Mouse (Mus musculus) forebrain, embryonic 16.5 days (tissue): ENCODE measurements around the gene Hcrtr2. TPM values are rescaled to one million over a fixed set of nuclear protein-coding genes. Genes with fewer than 3 reads are reported as not detected.

Experiments
- ATAC-seq: fragments of 200-750 bp; cut with Nextera tagmentation; 2 replicates; pipeline ENCODE4 v1.8.0; 2017; ENCODE audit warnings: mild to moderate bottlenecking, moderate library complexity
- H3K27ac ChIP-seq: fragments of 300-500 bp; sonication (generic); 2 replicates; pipeline ENCODE4 v1.5.1; 2014; ENCODE audit warnings: low read length, control low read depth
- H3K27me3 ChIP-seq: fragments of 300-500 bp; sonication (generic); replicated peaks from 2 replicates; pipeline ENCODE4 v1.6.1; 2014; ENCODE audit warnings: low read length; ENCODE audit not compliant: control insufficient read depth, insufficient read depth
- H3K36me3 ChIP-seq: fragments of 300-500 bp; sonication (generic); 2 replicates; pipeline ENCODE4 v1.6.1; 2014; ENCODE audit not compliant: control insufficient read depth, insufficient read depth
- H3K4me1 ChIP-seq: fragments of 300-500 bp; sonication (generic); replicated peaks from 2 replicates; pipeline ENCODE4 v1.6.1; 2014; ENCODE audit warnings: low read length; ENCODE audit not compliant: control insufficient read depth, insufficient read depth
- H3K4me2 ChIP-seq: fragments of 300-500 bp; sonication (generic); 2 replicates; pipeline ENCODE4 v1.6.1; 2014; ENCODE audit warnings: mild to moderate bottlenecking, low read length, control low read depth
- H3K4me3 ChIP-seq: fragments of 300-500 bp; sonication (generic); replicated peaks from 2 replicates; pipeline ENCODE4 v1.5.1; 2014; ENCODE audit warnings: mild to moderate bottlenecking, low read length, control low read depth
- H3K9ac ChIP-seq: fragments of 300-500 bp; sonication (generic); replicated peaks from 2 replicates; pipeline ENCODE4 v1.6.1; 2014; ENCODE audit warnings: low read depth, low read length, control low read depth
- H3K9me3 ChIP-seq: fragments of 300-500 bp; sonication (generic); 2 replicates; pipeline ENCODE4 v1.6.1; 2016; ENCODE audit warnings: low read length; ENCODE audit not compliant: control insufficient read depth
- WGBS: fragments of 180-500 bp; shearing (Covaris S2); extraction: QIAGEN DNeasy Blood & Tissue Kit; methylation state at CpG from one replicate; pipeline ENCODE4 v1.1.7; 2014; 5-methylcytosine and 5-hydroxymethylcytosine counted together
- polyA plus RNA-seq: library from polyadenylated mRNA; unstranded; fragments of >200 nt; fragmentation: Nextera tagmentation; extraction: Ambion mirVana; gene quantifications from 2 replicates; pipeline ENCODE4 v1.2.1, GENCODE M21; 2015

Hcrtr2 gene
- polyA plus RNA-seq, 1 experiment from 2014 or later: 5.4 TPM

GRCm38 (mm10) chr9:76320755-76321154 is 2.9 kb downstream of the Hcrtr2 start:
- Histone ChIP-seq H3K4me3 (no peak overlapping the region), H3K9me3 (no peaks in the 10 kb centered on the region), H3K27ac (no peak overlapping the region), H3K4me1 (peaks cover 8% of the 10 kb centered on the region), H3K4me2 (no peak overlapping the region), H3K27me3 (no peaks in the 10 kb centered on the region), H3K36me3 (no peaks in the 10 kb centered on the region), H3K9ac (no peak overlapping the region)
- no peak for ATAC-seq
- 63% methylated on average over 1 of the region's 1 CpGs for WGBS

GRCm38 (mm10) chr9:76318302-76318701 is 5.4 kb downstream of the Hcrtr2 start:
- no peaks in the 10 kb centered on the region for H3K27me3 ChIP-seq
- no peak overlapping the region for H3K9ac ChIP-seq
- H3K4me2 ChIP-seq: no peak overlapping the region
- no peaks in the 10 kb centered on the region for H3K9me3 ChIP-seq
- no peak overlapping the region for H3K27ac ChIP-seq
- H3K36me3 ChIP-seq: no peaks in the 10 kb centered on the region
- H3K4me3 ChIP-seq: no peak overlapping the region
- peaks cover 8% of the 10 kb centered on the region for H3K4me1 ChIP-seq
- 85% methylated on average over 4 of the region's 4 CpGs for WGBS
- ATAC-seq: no peak

- ATAC-seq: no peak
Observed at GRCm38 (mm10) chr9:76315096-76315495, 8.6 kb downstream of the Hcrtr2 start.

GRCm38 (mm10) chr9:76313921-76314320 is 9.7 kb downstream of the Hcrtr2 start:
- Histone ChIP-seq H3K27ac (no peak overlapping the region), H3K9me3 (no peaks in the 10 kb centered on the region), H3K36me3 (no peaks in the 10 kb centered on the region), H3K4me2 (no peak overlapping the region), H3K9ac (no peak overlapping the region), H3K27me3 (no peaks in the 10 kb centered on the region), H3K4me1 (no peaks in the 10 kb centered on the region), H3K4me3 (no peak overlapping the region)
- ATAC-seq: no peak

More at GRCm38 (mm10) chr9:76315096-76315495, 8.6 kb downstream of the Hcrtr2 start:
- Histone ChIP-seq H3K4me2 (no peak overlapping the region), H3K4me1 (no peaks in the 10 kb centered on the region), H3K36me3 (no peaks in the 10 kb centered on the region), H3K27ac (no peak overlapping the region), H3K4me3 (no peak overlapping the region), H3K27me3 (no peaks in the 10 kb centered on the region), H3K9me3 (no peaks in the 10 kb centered on the region), H3K9ac (no peak overlapping the region)

- Histone ChIP-seq H3K27me3 (no peaks in the 10 kb centered on the region), H3K27ac (no peak overlapping the region), H3K36me3 (no peaks in the 10 kb centered on the region), H3K9me3 (no peaks in the 10 kb centered on the region), H3K4me3 (no peak overlapping the region), H3K9ac (no peak overlapping the region), H3K4me1 (no peaks in the 10 kb centered on the region), H3K4me2 (no peak overlapping the region)
- no peak for ATAC-seq
- 86% methylated on average over 1 of the region's 1 CpGs for WGBS
Observed at GRCm38 (mm10) chr9:76312221-76312620, 11.4 kb downstream of the Hcrtr2 start.

- no peaks in the 10 kb centered on the region for H3K9me3 ChIP-seq
- no peak overlapping the region for H3K9ac ChIP-seq
- H3K27ac ChIP-seq: no peak overlapping the region
- 72% methylated on average over 5 of the region's 5 CpGs for WGBS
- H3K4me1 ChIP-seq: no peaks in the 10 kb centered on the region
- H3K4me3 ChIP-seq: no peak overlapping the region
- H3K36me3 ChIP-seq: no peaks in the 10 kb centered on the region
- no peak overlapping the region for H3K4me2 ChIP-seq
- H3K27me3 ChIP-seq: no peaks in the 10 kb centered on the region
- ATAC-seq: no peak
Observed at GRCm38 (mm10) chr9:76291384-76291783, 32.3 kb downstream of the Hcrtr2 start.

GRCm38 (mm10) chr9:76270886-76271285 is 52.8 kb downstream of the Hcrtr2 start:
- H3K36me3 ChIP-seq: no peaks in the 10 kb centered on the region
- no peak overlapping the region for H3K4me2 ChIP-seq
- no peak overlapping the region for H3K9ac ChIP-seq
- H3K4me3 ChIP-seq: no peak overlapping the region
- H3K9me3 ChIP-seq: no peaks in the 10 kb centered on the region
- no peaks in the 10 kb centered on the region for H3K4me1 ChIP-seq
- H3K27me3 ChIP-seq: no peaks in the 10 kb centered on the region
- peak; percentile 63; the same call in 1 of the 2 replicates for ATAC-seq
- H3K27ac ChIP-seq: no peak overlapping the region

GRCm38 (mm10) chr9:76257731-76258130 is 65.9 kb downstream of the Hcrtr2 start:
- H3K36me3 ChIP-seq: no peaks in the 10 kb centered on the region
- H3K9ac ChIP-seq: no peak overlapping the region
- H3K27me3 ChIP-seq: no peaks in the 10 kb centered on the region
- no peaks in the 10 kb centered on the region for H3K4me1 ChIP-seq
- no peak overlapping the region for H3K4me3 ChIP-seq
- H3K4me2 ChIP-seq: no peak overlapping the region
- H3K27ac ChIP-seq: no peak overlapping the region
- H3K9me3 ChIP-seq: no peaks in the 10 kb centered on the region
- WGBS: 89% methylated on average over 5 of the region's 5 CpGs
- ATAC-seq: no peak

GRCm38 (mm10) chr9:76252544-76252943 is 71.1 kb downstream of the Hcrtr2 start:
- no peak overlapping the region for H3K4me2 ChIP-seq
- H3K27me3 ChIP-seq: no peaks in the 10 kb centered on the region
- no peak for ATAC-seq
- 88% methylated on average over 7 of the region's 7 CpGs for WGBS
- no peaks in the 10 kb centered on the region for H3K4me1 ChIP-seq
- H3K4me3 ChIP-seq: no peak overlapping the region
- H3K9me3 ChIP-seq: no peaks in the 10 kb centered on the region
- H3K36me3 ChIP-seq: no peaks in the 10 kb centered on the region
- no peak overlapping the region for H3K9ac ChIP-seq
- H3K27ac ChIP-seq: no peak overlapping the region

GRCm38 (mm10) chr9:76252109-76252508 is 71.5 kb downstream of the Hcrtr2 start:
- no peak overlapping the region for H3K4me2 ChIP-seq
- H3K4me1 ChIP-seq: no peaks in the 10 kb centered on the region
- no peaks in the 10 kb centered on the region for H3K27me3 ChIP-seq
- H3K9ac ChIP-seq: no peak overlapping the region
- no peaks in the 10 kb centered on the region for H3K36me3 ChIP-seq
- ATAC-seq: no peak
- 97% methylated on average over 4 of the region's 4 CpGs for WGBS
- no peak overlapping the region for H3K27ac ChIP-seq
- no peak overlapping the region for H3K4me3 ChIP-seq
- H3K9me3 ChIP-seq: no peaks in the 10 kb centered on the region
